Mouse (Mus musculus) heart, postnatal 0 days (tissue): ENCODE data around the gene Nab2. TPM values are rescaled to one million over a fixed set of nuclear protein-coding genes. Genes with fewer than 3 reads are reported as not detected.

Experiments used
- ATAC-seq: fragments of 200-750 bp; cut with Nextera tagmentation; 2 replicates; pipeline ENCODE4 v1.8.0; 2017; ENCODE audit warnings: low read depth, moderate number of reproducible peaks, moderate library complexity; ENCODE audit not compliant: insufficient read depth
- DNase-seq: peaks from one replicate; pipeline ENCODE4 v3.0.0-alpha.2; 2016; ENCODE audit warnings: low spot score
- H3K27ac ChIP-seq: fragments of 300-500 bp; sonication (generic); 2 replicates; pipeline ENCODE4 v1.5.1; 2014; ENCODE audit warnings: low read depth, mild to moderate bottlenecking
- H3K27me3 ChIP-seq: fragments of 300-500 bp; sonication (generic); 2 replicates; pipeline ENCODE4 v1.6.1; 2014; ENCODE audit warnings: low read length, mixed read lengths; ENCODE audit not compliant: control insufficient read depth, insufficient read depth
- H3K36me3 ChIP-seq: fragments of 300-500 bp; sonication (generic); replicated peaks from 2 replicates; pipeline ENCODE4 v1.6.1; 2014; ENCODE audit warnings: low read length, mixed read lengths; ENCODE audit not compliant: control insufficient read depth, insufficient read depth
- H3K4me1 ChIP-seq: fragments of 300-500 bp; sonication (generic); 2 replicates; pipeline ENCODE4 v1.6.1; 2014; ENCODE audit warnings: antibody characterized with exemption; ENCODE audit not compliant: control insufficient read depth, insufficient read depth
- H3K4me2 ChIP-seq: fragments of 300-500 bp; sonication (generic); 2 replicates; pipeline ENCODE4 v1.6.1; 2014; ENCODE audit warnings: low read depth, mild to moderate bottlenecking, low read length, moderate library complexity
- H3K4me3 ChIP-seq: fragments of 300-500 bp; sonication (generic); 2 replicates; pipeline ENCODE4 v1.5.1; 2014; ENCODE audit warnings: low read depth, low read length
- H3K9ac ChIP-seq: fragments of 300-500 bp; sonication (generic); replicated peaks from 2 replicates; pipeline ENCODE4 v1.6.1; 2014; ENCODE audit warnings: low read depth, low read length, mixed read lengths
- H3K9me3 ChIP-seq: fragments of 300-500 bp; sonication (generic); replicated peaks from 2 replicates; pipeline ENCODE4 v1.6.1; 2016; ENCODE audit warnings: low read length; ENCODE audit not compliant: control insufficient read depth
- CTCF ChIP-seq: IDR thresholded peaks from 2 replicates; pipeline ENCODE4 v1.5.1; 2016; ENCODE audit warnings: antibody characterized with exemption, control low read depth, low read depth
- EP300 ChIP-seq: IDR thresholded peaks from 2 replicates; pipeline ENCODE4 v1.6.1; 2016; ENCODE audit warnings: antibody characterized with exemption, low read depth
- WGBS: fragments of 180-500 bp; shearing (Covaris S2); extraction: QIAGEN DNeasy Blood & Tissue Kit; methylation state at CpG from one replicate; pipeline ENCODE4 v1.1.7; 2014; 5-methylcytosine and 5-hydroxymethylcytosine counted together
- polyA plus RNA-seq: library from polyadenylated mRNA; unstranded; fragments of >200 nt; fragmentation: Nextera tagmentation; extraction: Ambion mirVana; gene quantifications from 2 replicates; pipeline ENCODE4 v1.2.1, GENCODE M21; 2015
- total RNA-seq: library from RNA; depleted of rRNA; stranded (reverse); fragments of >200 nt; gene quantifications from 2 replicates; pipeline ENCODE4 v1.2.3, GENCODE M21; 2014; ENCODE audit warnings: low replicate concordance

Nab2 gene
- total and polyA plus RNA-seq, 2 experiments from 2014 or later = 4.0 to 15.3 TPM

- 50% methylated on average over 2 of the region's 2 CpGs for WGBS
- DNase-seq (peak; percentile 44), ATAC-seq (no peak)
- Histone ChIP-seq H3K27ac (no peak overlapping the region), H3K4me1 (no peaks in the 10 kb centered on the region), H3K4me2 (no peak overlapping the region), H3K27me3 (no peaks in the 10 kb centered on the region), H3K9me3 (no peaks in the 10 kb centered on the region), H3K9ac (no peak overlapping the region), H3K36me3 (peaks cover 59% of the 10 kb centered on the region), H3K4me3 (no peak overlapping the region)
- TF ChIP-seq CTCF = peak; percentile 66
- no peak for TF ChIP-seq EP300
These were observed 26.3 kb upstream of the Nab2 start for GRCm38 (mm10) chr10:127694636-127695035.

DNA sequence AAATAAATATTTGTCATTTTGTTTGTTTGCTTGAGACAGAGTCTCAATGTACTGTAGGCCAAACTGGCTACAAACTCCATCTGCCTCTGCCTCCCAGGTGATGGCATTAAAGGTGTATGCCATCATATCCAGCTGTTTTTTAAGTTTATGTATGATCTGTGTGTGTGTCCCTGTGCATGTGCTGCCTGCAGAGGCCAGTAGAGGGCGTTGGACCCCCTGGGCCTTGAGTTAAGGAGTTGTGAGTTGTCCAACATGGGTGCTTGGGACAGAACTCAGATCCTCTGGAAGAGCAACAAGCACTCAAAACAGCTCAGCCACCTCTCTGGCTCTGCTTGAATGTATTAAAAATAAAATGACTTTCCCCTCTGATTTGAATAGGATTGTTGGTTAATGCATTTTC, 22.7 kb upstream of the Nab2 start:
- no peak overlapping the region for H3K27ac ChIP-seq
- no peak for ATAC-seq
- no peak overlapping the region for H3K9ac ChIP-seq
- H3K9me3 ChIP-seq = no peaks in the 10 kb centered on the region
- no peaks in the 10 kb centered on the region for H3K27me3 ChIP-seq
- H3K4me3 ChIP-seq = no peak overlapping the region
- H3K4me1 ChIP-seq = no peaks in the 10 kb centered on the region; the same call in 1 of the 2 replicates
- WGBS = 22% methylated on average over 1 of the region's 1 CpGs
- peaks cover 37% of the 10 kb centered on the region for H3K36me3 ChIP-seq
- H3K4me2 ChIP-seq = no peak overlapping the region
- no peak for DNase-seq
- TF ChIP-seq EP300 (no peak), CTCF (no peak)

- H3K4me2 ChIP-seq = no peak overlapping the region
- DNase-seq (no peak), ATAC-seq (no peak)
- no peaks in the 10 kb centered on the region for H3K36me3 ChIP-seq
- H3K4me1 ChIP-seq = peaks cover 3% of the 10 kb centered on the region; the same call in 1 of the 2 replicates
- H3K9ac ChIP-seq = no peak overlapping the region
- H3K4me3 ChIP-seq = no peak overlapping the region
- no peaks in the 10 kb centered on the region for H3K27me3 ChIP-seq
- H3K9me3 ChIP-seq = no peaks in the 10 kb centered on the region
- no peak overlapping the region for H3K27ac ChIP-seq
- 79% methylated on average over 6 of the region's 6 CpGs for WGBS
- no peak for TF ChIP-seq CTCF
- TF ChIP-seq EP300 = no peak
These were observed 14.5 kb upstream of the Nab2 start for GRCm38 (mm10) chr10:127682886-127683285.

GRCm38 (mm10) chr10:127679881-127680280, 11.5 kb upstream of the Nab2 start:
- Histone ChIP-seq H3K4me2 (no peak overlapping the region), H3K4me1 (peaks cover 10% of the 10 kb centered on the region; the same call in 1 of the 2 replicates), H3K9me3 (no peaks in the 10 kb centered on the region), H3K36me3 (no peaks in the 10 kb centered on the region), H3K4me3 (no peak overlapping the region), H3K27ac (no peak overlapping the region), H3K9ac (no peak overlapping the region), H3K27me3 (no peaks in the 10 kb centered on the region)
- DNase-seq (no peak), ATAC-seq (no peak)
- 80% methylated on average over 3 of the region's 3 CpGs for WGBS
- TF ChIP-seq CTCF = no peak
- TF ChIP-seq EP300 = no peak

- H3K36me3 ChIP-seq = no peaks in the 10 kb centered on the region
- 90% methylated on average over 1 of the region's 1 CpGs for WGBS
- ATAC-seq (no peak), DNase-seq (no peak)
- H3K4me2 ChIP-seq = no peak overlapping the region
- no peak for TF ChIP-seq CTCF
- no peak for TF ChIP-seq EP300
- no peak overlapping the region for H3K27ac ChIP-seq
- H3K4me1 ChIP-seq = peaks cover 10% of the 10 kb centered on the region; the same call in 1 of the 2 replicates
- no peak overlapping the region for H3K9ac ChIP-seq
- no peaks in the 10 kb centered on the region for H3K9me3 ChIP-seq
- no peaks in the 10 kb centered on the region for H3K27me3 ChIP-seq
- no peak overlapping the region for H3K4me3 ChIP-seq
These were observed 10.8 kb upstream of the Nab2 start for GRCm38 (mm10) chr10:127679208-127679607.

DNA sequence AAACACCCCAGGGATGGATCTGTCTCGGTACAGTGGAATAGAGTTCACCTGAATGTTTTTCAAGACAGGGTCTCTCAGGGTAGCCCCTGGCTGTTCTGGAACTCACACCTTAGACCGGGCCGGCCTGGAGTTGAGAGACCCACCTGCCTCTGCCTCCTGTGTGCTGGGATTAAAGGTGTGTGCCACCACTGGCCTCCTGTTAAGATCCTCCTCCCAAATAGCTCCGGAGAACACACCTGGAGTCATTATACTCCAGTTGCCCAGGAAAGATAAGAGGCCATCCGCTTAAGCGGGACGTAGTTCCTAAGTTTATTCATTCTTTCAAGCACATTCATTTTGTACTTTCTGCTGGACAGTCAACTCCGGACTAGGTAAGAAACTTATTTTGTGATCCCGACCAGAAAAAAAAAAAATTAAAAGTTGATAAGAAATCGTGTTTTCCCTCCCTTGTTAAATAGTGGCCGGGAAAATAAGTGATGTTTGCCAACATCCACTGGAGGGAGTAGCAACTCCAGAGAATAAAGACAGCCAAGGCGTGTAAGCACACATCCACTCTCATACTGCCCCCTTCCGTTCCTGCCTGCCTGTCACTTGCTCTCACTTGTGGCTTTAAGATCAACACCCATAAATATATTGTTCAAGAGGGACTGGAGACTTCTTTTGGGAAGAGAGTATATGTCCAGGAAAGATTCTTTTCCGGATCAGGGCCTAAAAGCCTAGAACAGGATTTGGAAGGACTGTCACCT, 9.4 kb upstream of the Nab2 start:
- WGBS = 6% methylated on average over 14 of the region's 14 CpGs
- peak overlapping the region; percentile 82 for H3K4me3 ChIP-seq
- no peaks in the 10 kb centered on the region for H3K9me3 ChIP-seq
- TF ChIP-seq EP300 (no peak), CTCF (peak; percentile 91)
- ATAC-seq (no peak), DNase-seq (peak; percentile 92)
- H3K4me1 ChIP-seq = peaks cover 10% of the 10 kb centered on the region; the same call in 1 of the 2 replicates
- H3K9ac ChIP-seq = peak overlapping the region; percentile 69
- H3K36me3 ChIP-seq = no peaks in the 10 kb centered on the region
- peak overlapping the region; percentile 62; the same call in 1 of the 2 replicates for H3K27ac ChIP-seq
- no peaks in the 10 kb centered on the region for H3K27me3 ChIP-seq
- peak overlapping the region; percentile 98 for H3K4me2 ChIP-seq
